Mouse (Mus musculus) liver, embryonic 13.5 days (tissue): ENCODE data around the gene Mill1. TPM values are rescaled to one million over a fixed set of nuclear protein-coding genes. Genes with fewer than 3 reads are reported as not detected.
"Not testable (repeated sequence)": the region's sequence is repeated elsewhere in the genome, so short reads cannot be mapped to it uniquely, and the experiment has no call there.

Experiments
- ATAC-seq: fragments of 200-750 bp; cut with Nextera tagmentation; 2 replicates; pipeline ENCODE4 v1.8.0; 2017; ENCODE audit warnings: low read depth, mild to moderate bottlenecking, moderate number of reproducible peaks, moderate library complexity
- DNase-seq: peaks from one replicate; pipeline ENCODE4 v3.0.0; 2022
- H3K27ac ChIP-seq: fragments of 300-500 bp; sonication (generic); 2 replicates; pipeline ENCODE4 v1.5.1; 2015; ENCODE audit warnings: moderate library complexity, mild to moderate bottlenecking, inconsistent platforms
- H3K27me3 ChIP-seq: fragments of 300-500 bp; sonication (generic); 2 replicates; pipeline ENCODE4 v1.6.1; 2015; ENCODE audit warnings: mild to moderate bottlenecking, inconsistent platforms
- H3K36me3 ChIP-seq: fragments of 300-500 bp; sonication (generic); 2 replicates; pipeline ENCODE4 v1.6.1; 2015; ENCODE audit warnings: mild to moderate bottlenecking, inconsistent platforms
- H3K4me1 ChIP-seq: fragments of 300-500 bp; sonication (generic); replicated peaks from 2 replicates; pipeline ENCODE4 v1.6.1; 2015; ENCODE audit warnings: inconsistent platforms
- H3K4me2 ChIP-seq: fragments of 300-500 bp; sonication (generic); 2 replicates; pipeline ENCODE4 v1.6.1; 2015; ENCODE audit warnings: inconsistent platforms, mild to moderate bottlenecking, moderate library complexity
- H3K4me3 ChIP-seq: fragments of 300-500 bp; sonication (generic); replicated peaks from 2 replicates; pipeline ENCODE4 v1.5.1; 2015; ENCODE audit warnings: mild to moderate bottlenecking, inconsistent platforms
- H3K9ac ChIP-seq: fragments of 300-500 bp; sonication (generic); 2 replicates; pipeline ENCODE4 v1.6.1; 2015; ENCODE audit warnings: mild to moderate bottlenecking, inconsistent platforms
- H3K9me3 ChIP-seq: fragments of 300-500 bp; sonication (generic); replicated peaks from 2 replicates; pipeline ENCODE4 v1.6.1; 2016; ENCODE audit warnings: inconsistent platforms
- WGBS: fragments of 180-500 bp; shearing (Covaris S2); methylation state at CpG from one replicate; pipeline ENCODE4 v1.1.7; 2015; ENCODE audit not compliant: insufficient replicate concordance; 5-methylcytosine and 5-hydroxymethylcytosine counted together
- polyA plus RNA-seq: library from polyadenylated mRNA; unstranded; fragments of >200 nt; fragmentation: Nextera tagmentation; extraction: Ambion mirVana; gene quantifications from 2 replicates; pipeline ENCODE4 v1.2.1, GENCODE M21; 2015

Gene Mill1
- polyA plus RNA-seq, result not detected in 2 replicates

DNA sequence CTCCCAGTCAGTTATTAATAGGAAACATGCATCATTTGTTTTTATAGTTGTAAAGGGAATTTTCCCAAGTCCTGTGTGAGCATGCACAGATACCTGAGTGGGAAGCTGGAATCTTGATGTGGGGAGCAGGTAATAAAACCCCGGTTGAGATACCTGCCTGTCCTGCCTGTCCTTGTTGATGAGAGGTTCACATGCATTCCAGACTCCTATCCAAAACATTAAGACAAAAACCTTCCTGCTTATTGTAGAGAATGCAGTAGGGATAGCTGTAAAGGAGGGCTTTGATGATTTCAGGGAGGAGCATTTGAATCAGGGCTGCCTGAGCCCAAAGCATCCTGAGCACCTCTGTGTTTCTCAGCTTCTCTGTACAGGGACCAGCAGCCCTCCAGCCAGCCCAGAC is at the start of gene Mill1:
Mill1 (plus strand) TSS at position 301 of the 400 bp plus-strand sequence.
- Histone ChIP-seq H3K27ac (no peak within 1 kb of the TSS), H3K36me3 (no peaks in the 10 kb centered on the region), H3K9ac (no peak within 1 kb of the TSS), H3K4me3 (no peak within 1 kb of the TSS), H3K9me3 (no peaks in the 10 kb centered on the region), H3K4me2 (no peak within 1 kb of the TSS), H3K4me1 (no peaks in the 10 kb centered on the region), H3K27me3 (no peaks in the 10 kb centered on the region)
- 30% methylated on average over 1 of the region's 1 CpGs for WGBS
- ATAC-seq, result no peak
- DNase-seq, result no peak

DNA sequence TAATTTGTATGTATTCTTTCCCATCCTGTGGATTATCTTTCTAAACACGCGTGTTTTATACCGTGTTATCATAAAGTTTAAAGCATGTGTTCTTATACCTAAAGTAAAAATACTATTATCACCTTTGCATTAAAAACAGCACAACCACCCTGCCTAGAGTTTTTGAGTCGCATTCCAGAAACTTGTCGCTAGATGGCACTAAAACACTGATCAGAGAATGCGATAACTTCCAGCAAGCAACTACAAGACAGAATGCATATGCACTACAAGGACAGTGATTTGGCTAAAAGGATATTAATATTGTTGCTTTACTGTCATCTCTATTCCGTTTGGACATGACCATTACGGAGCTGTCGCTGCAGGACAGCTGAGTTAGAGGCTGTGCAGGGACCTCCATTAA is 34.2 kb upstream of the Mill1 start:
- H3K4me1 ChIP-seq, result no peaks in the 10 kb centered on the region
- no peak for DNase-seq
- H3K27me3 ChIP-seq, result no peaks in the 10 kb centered on the region
- WGBS, result 6% methylated on average over 9 of the region's 9 CpGs
- H3K4me3 ChIP-seq, result no peak overlapping the region
- H3K4me2 ChIP-seq, result no peak overlapping the region
- H3K27ac ChIP-seq, result no peak overlapping the region
- no peak overlapping the region for H3K9ac ChIP-seq
- H3K9me3 ChIP-seq, result no peaks in the 10 kb centered on the region
- H3K36me3 ChIP-seq, result no peaks in the 10 kb centered on the region
- ATAC-seq, result no peak

DNA sequence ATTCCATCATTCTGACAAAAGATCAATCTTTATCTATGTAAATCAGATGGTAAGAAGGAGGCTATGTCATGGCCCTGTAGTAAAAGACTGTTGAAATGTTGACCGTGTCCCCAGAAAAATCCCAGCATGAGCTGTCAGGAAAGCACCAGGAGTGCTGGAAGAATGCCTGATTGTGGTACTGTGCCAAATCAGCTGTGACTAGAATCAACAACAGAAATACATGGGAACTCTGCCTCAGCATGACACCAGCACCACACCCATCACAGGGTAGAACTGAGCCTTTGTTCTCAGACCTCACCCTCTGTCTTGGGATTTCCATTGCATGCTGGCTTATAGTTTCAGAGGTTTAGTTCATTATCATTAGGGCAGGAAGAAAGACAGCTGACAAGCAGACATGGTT is 30.4 kb upstream of the Mill1 start:
- 52% methylated on average over 1 of the region's 1 CpGs for WGBS
- ATAC-seq, result no peak
- H3K9me3 ChIP-seq, result no peaks in the 10 kb centered on the region
- no peaks in the 10 kb centered on the region for H3K4me1 ChIP-seq
- no peaks in the 10 kb centered on the region for H3K27me3 ChIP-seq
- no peak for DNase-seq
- no peak overlapping the region for H3K9ac ChIP-seq
- H3K4me3 ChIP-seq, result no peak overlapping the region
- no peaks in the 10 kb centered on the region for H3K36me3 ChIP-seq
- no peak overlapping the region for H3K4me2 ChIP-seq
- H3K27ac ChIP-seq, result no peak overlapping the region

DNA sequence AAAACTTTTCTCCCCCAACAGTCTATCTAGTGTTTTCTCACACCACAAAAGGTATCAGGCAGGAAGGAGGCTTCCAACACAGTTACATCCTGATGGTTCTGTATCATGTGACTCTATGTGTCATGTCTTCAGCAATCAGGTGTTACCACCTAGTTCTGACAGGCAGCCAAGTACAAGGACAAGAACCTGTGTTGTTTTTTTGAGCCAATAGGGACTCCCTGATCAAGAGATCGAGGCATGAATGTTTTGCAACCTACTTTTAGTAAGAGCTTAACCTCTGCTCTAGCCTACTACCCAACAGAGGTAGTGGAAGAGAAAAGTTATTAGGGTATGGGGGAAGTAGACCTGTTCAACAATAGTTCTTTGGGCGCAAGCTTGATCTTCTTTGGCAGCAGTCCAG is 6.6 kb upstream of the Mill1 start:
- Histone ChIP-seq H3K9me3 (no peaks in the 10 kb centered on the region), H3K4me3 (no peak overlapping the region), H3K27me3 (no peaks in the 10 kb centered on the region), H3K4me2 (no peak overlapping the region), H3K9ac (no peak overlapping the region), H3K36me3 (no peaks in the 10 kb centered on the region), H3K27ac (no peak overlapping the region), H3K4me1 (no peaks in the 10 kb centered on the region)
- no peak for ATAC-seq
- DNase-seq, result no peak
- WGBS, result 51% methylated on average over 2 of the region's 2 CpGs

DNA sequence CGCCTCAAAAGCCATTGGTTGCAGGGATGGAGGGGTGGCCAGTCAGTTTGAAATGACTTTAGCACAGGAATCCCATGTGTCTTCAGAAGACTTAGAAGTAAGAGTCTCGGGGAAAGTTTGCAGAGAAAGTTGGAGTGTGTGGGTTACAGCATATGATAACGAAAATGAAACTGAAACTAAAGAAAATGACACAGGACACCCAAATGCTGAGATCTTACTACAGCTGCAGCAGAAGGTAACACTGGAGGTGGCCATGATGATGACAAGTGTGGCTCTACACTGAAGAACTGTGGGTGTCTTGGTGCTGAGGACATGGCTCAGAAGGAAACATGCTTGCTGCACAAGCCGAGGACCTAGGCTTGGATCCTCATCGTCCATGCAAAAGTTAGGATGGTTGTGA is 3.9 kb upstream of the Mill1 start:
- no peak overlapping the region for H3K27ac ChIP-seq
- H3K27me3 ChIP-seq, result no peaks in the 10 kb centered on the region
- DNase-seq, result no peak
- ATAC-seq, result no peak
- H3K4me2 ChIP-seq, result no peak overlapping the region
- H3K9ac ChIP-seq, result no peak overlapping the region
- no peaks in the 10 kb centered on the region for H3K4me1 ChIP-seq
- H3K36me3 ChIP-seq, result no peaks in the 10 kb centered on the region
- no peaks in the 10 kb centered on the region for H3K9me3 ChIP-seq
- no peak overlapping the region for H3K4me3 ChIP-seq
- 51% methylated on average over 5 of the region's 5 CpGs for WGBS

DNA sequence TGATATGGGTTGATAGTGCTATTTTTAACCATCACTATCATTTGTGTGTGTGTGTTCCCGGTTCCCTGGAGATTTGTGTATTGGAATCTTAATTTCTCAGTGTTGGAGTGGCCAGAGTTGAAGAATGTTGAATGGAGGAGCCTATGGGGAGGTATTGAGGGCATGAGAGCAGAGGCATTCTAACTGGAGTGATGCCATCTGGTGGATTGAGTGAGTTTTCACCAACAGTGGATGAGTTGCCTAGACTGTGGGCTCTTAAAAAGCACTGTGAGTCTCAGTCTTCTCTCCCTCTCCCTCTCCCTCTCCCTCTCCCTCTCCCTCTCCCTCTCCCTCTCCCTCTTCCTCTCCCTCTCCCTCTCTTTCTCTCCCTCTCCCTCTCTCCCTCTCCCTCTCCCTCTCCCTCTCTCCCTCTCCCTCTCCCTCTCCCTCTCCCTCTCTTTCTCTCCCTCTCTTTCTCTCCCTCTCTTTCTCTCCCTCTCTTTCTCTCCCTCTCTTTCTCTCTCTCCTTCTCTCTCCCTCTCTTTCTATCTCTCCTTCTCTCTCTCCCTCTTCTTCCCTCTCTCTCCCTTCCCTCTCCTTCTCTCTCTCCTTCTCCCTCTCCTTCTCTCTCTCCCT is 1.1 kb upstream of the Mill1 start:
- H3K4me2 ChIP-seq, H3K27ac ChIP-seq, DNase-seq, H3K36me3 ChIP-seq, ATAC-seq, H3K27me3 ChIP-seq, H3K9ac ChIP-seq, H3K9me3 ChIP-seq, H3K4me3 ChIP-seq, H3K4me1 ChIP-seq: not testable (repeated sequence)
- WGBS, result 29% methylated on average over 1 of the region's 1 CpGs

DNA sequence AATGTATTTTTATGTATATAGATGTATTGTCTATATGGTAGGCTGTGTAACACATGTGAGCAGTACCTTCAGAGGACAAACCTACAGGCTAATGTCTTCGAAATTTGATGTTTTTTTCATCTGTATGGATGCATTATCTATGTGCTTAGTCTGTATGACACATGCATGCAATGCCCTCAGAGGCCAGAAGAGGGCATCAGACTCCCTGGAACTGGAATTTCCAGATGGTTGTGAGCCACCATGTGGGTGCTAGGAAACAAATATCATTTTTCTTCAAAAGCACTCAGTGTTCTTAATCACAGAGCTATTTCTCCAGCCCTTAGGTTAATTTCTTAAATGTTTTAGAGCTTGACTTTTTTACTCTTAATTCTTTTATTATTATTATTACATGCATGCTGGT is 15.1 kb downstream of the Mill1 start:
- no peak overlapping the region for H3K9ac ChIP-seq
- no peak for ATAC-seq
- WGBS, result 6% methylated on average over 1 of the region's 1 CpGs
- no peak for DNase-seq
- no peaks in the 10 kb centered on the region for H3K36me3 ChIP-seq
- no peaks in the 10 kb centered on the region for H3K4me1 ChIP-seq
- no peaks in the 10 kb centered on the region for H3K27me3 ChIP-seq
- 0 out of 2 replicates have a peak, but pooled peaks cover 3% of the 10 kb centered on the region for H3K9me3 ChIP-seq
- no peak overlapping the region for H3K4me3 ChIP-seq
- no peak overlapping the region for H3K27ac ChIP-seq
- no peak overlapping the region for H3K4me2 ChIP-seq

DNA sequence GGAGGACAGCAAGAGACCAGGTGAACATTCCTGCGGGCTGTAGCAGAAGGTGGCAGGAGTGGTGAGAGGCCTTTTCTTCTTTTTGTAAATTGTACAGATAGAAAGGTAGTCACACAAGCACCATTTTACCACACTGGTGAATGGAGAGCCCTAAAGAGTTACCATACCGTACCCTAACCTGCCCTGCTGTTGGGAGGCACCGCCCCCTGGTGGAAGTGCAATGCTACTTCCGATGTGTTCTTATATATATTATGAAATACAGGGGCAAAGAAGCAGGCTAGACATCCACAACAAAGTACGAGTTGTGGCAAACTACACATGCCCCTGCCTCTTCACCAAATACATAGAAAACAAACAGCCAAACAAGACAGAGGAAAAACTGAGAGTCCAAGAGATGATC is 19.9 kb downstream of the Mill1 start:
- ATAC-seq (no peak), DNase-seq (no peak)
- H3K9me3 ChIP-seq, result 0 out of 2 replicates have a peak, but pooled peaks cover 3% of the 10 kb centered on the region
- no peak overlapping the region for H3K9ac ChIP-seq
- H3K27me3 ChIP-seq, result no peaks in the 10 kb centered on the region
- no peaks in the 10 kb centered on the region for H3K4me1 ChIP-seq
- H3K27ac ChIP-seq, result no peak overlapping the region
- no peak overlapping the region for H3K4me2 ChIP-seq
- 41% methylated on average over 5 of the region's 5 CpGs for WGBS
- H3K36me3 ChIP-seq, result no peaks in the 10 kb centered on the region
- no peak overlapping the region for H3K4me3 ChIP-seq

Other genes with a start within 250 kb of the Mill1 start
- gene Ceacam13, start 235.5 kb upstream of the Mill1 start, polyA plus RNA-seq, result not detected in 2 replicates
- gene Ceacam12, start 179.4 kb upstream of the Mill1 start, polyA plus RNA-seq, result not detected in 2 replicates
- gene Igfl3, start 68.9 kb upstream of the Mill1 start, polyA plus RNA-seq, result not detected in 2 replicates
- not detected in 2 replicates for gene Psg18, start 109.7 kb downstream of the Mill1 start, polyA plus RNA-seq
- gene Psg28, start 186.7 kb downstream of the Mill1 start, polyA plus RNA-seq, result not detected in 2 replicates
- gene Psg26, start 238.8 kb downstream of the Mill1 start, polyA plus RNA-seq, result not detected in 2 replicates